Mouse (Mus musculus): ENCODE measurements around the gene Mknk1. TPM values are rescaled to one million over a fixed set of nuclear protein-coding genes. Genes with fewer than 3 reads are reported as not detected.

Gene Mknk1
- total RNA-seq (2021): 10 to 100 TPM; 28.8 to 29.8 TPM

DNA sequence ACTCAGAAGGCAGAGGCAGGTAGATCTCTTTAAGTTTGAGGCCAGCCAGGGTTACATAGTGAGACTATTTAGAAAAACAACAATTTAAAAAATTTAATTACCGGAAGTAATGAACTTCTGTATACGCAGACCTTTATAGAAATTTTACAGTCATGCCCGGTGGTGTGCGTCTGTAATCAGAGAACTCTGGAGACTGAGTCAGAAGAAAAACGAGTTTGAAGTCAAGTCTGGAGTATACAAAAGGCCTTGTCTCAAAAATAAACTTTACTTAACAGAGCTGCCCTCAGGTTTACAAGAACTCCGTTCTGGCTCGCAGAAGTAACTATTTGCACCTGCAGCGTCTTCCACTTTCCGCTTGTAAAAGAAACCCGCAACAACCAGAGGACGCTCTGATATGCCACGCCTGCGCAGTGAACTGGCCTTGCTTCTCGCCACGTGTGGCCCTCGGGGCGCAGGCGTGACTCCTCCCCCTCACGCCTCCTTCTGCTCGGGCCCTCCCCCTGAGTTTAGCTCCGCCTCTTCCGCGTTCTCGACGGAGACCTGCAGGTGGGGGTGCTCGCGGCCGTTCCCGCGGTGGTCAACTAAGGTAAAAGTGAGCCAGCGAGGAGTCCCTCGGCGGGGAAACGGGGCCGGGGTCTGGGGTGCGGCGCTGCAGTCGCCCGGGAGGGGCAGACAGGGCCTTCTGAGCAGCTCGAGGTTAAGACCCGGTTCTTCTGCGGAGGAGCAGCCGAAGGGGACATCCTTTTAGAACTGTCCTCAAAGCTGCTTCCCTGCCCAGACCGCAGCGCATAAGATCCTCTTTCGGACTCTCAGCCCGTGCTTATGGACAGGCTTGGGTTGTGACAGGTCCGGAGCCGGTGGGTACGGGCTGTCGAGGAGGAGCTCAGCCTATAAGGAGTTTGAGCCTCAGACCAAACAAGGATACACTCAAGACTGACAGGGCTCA is at the start of gene Mknk1:
TSS of gene Mknk1 (plus strand) at position 503 of the 946 bp plus-strand sequence.
- peak; percentile 93 for DNase-seq
- intact Hi-C loops (cut with DNase I): no loop called here

DNA sequence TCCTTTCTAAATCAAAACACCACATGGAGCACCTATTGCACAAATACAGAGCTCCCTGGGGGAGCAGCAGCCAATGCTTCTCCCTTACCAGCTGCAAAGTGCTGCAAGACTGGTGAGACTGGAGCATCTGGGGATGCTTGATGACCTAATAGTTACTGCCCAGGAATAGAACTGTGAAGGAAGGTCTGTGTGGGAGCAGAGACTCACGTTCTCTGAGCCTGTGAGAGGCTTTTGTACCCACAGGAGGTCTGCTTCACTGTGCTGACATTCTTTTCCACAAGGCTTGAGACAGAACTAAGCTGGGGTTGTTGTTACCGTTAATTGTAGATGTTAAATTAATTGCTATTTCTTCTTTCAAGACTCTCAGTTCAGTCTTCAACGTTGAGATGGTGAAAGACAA is 48.1 kb upstream of the Mknk1 start:
- intact Hi-C loops (cut with DNase I): no loop called here
- no peak for DNase-seq

DNA sequence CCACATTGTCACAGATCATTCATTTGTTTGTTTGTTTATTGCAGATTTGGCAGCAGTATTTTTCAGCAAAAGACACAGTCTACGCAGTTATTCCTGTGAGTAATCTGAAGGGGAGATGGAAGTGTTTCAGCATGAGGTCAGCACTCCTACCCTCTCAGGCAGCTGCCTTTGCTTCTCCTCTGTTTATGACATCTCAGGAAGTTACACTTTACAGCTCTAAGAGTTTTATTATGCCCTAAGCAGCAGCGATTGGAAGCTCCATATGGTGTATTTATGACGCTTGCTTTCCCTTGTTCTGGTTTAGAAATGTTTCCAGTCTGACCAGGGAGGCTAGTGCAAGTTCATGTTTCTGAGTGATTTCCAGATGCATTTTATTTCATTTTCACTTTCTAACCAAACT is 43.6 kb upstream of the Mknk1 start:
- DNase-seq: no peak
- intact Hi-C loops (cut with DNase I): no loop called here

DNA sequence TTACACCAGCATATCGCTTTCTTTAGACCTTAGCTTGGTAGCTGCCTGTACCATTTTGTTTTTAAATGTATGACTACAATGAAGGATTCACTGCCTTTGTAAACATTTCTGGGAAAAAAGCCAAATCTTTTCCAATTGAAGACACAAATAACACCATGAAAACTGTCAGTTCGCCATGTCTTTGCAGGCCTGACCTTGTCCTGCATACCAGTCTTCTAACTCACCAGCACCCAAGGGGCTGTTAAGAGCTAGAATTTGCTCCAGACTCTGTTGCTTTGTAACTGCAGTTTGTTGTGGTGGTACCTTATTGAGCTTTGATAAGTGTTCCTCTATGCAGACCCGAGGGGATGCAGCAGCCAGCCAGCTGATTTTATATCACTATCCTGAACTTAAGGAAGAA is 39.0 kb upstream of the Mknk1 start:
- no peak for DNase-seq
- intact Hi-C loops (cut with DNase I): no loop called here

DNA sequence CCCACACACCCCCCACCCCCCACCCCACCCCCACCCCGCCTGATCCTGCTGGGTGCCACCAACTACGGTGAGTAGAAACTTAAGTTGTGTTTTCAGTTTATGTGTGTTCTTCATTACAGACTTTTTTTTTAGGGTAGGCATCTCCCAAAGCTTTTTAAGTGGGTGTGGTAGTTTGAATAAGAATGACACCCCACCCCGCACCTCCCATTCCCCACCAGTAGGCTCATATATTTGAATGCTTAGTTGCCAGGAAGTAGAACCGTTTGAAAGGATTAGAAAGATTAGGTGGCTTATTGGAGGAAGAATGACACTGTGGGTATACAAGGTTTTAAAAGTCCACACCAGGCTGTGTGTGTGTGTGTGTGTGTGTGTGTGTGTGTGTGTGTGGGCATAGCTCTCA is 26.7 kb upstream of the Mknk1 start:
- DNase-seq: no peak
- intact Hi-C loops (cut with DNase I): no loop called here

DNA sequence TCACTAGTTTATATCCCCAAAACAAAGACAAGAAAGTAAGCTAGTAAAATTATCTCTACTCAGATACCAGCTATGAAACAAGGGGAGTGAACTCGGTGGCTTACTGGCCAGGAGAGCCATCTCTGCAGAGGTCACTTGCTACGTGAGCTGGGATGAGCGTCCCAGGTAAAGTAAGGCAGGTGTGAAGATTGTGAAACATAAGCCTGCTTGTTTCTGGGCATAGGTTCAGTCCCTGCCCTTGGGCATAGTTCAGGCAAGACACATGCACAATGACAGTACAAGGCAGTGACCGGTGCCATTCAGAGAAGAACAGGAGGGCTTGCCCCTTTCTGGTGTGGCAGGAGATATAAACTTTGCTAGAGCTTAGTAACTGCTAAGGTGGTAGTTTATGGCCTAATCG is 23.4 kb upstream of the Mknk1 start:
- no peak for DNase-seq
- intact Hi-C loops (cut with DNase I): no loop called here

DNA sequence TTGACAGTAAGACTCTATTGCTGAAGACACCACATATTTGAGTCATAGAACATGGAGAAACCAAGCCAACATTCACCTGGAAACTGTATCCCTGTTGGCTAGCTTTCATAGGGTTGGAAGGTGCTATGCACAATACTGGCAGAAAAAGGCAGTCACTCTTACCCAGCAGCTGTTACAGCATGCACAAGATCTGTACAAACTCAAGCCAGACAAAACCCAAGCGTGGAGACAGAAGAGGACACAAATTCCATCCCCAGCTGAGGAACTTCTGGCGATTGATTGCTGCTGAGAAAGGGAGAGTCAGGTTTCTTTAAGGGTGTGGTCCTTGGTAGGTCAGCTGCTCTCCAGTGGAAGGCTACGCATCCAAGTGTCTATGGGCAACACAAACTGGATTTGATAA is 18.8 kb upstream of the Mknk1 start:
- intact Hi-C loops (cut with DNase I): no loop called here
- no peak for DNase-seq

DNA sequence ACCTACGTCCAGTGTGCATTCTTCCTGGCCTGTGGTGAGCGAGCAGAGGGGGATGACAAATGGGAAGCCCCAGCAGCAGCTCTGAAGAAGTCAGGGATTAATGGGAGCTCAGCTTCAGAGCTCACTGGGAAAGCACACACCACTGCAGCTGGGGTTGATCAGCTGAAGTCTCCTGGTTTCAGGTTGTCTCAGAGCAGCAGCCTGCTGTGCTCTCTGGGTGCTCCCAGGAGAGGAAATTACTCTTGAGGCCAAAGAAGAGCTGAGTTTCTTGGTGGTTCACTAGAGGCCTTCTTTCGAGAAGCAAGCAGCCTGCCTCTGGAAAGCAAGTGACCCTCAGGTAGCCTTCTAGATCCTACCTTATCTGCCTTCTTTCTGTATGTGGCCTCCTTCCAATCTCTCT is 18.1 kb upstream of the Mknk1 start:
- DNase-seq: no peak
- intact Hi-C loops (cut with DNase I): no loop called here

DNA sequence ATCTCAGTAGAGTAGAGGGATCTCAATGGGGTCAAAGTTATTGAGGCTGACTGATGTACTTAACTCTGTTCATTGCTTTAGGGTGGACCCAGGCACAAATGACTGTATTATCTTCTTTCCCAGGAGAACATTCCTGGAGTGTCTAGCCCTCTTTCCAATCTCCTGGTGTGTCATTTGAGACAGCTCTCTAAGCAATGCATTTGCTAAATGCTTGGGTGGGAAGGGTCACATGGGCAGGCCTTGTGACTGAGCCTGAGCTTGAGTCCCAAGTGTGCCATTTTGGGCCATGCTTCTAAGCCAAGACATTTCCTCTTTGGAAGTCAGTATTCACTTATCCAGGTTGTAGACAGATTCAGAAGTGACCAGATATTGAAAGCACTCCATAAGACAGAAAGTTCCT is 17.6 kb upstream of the Mknk1 start:
- no peak for DNase-seq
- intact Hi-C loops (cut with DNase I): no loop called here

DNA sequence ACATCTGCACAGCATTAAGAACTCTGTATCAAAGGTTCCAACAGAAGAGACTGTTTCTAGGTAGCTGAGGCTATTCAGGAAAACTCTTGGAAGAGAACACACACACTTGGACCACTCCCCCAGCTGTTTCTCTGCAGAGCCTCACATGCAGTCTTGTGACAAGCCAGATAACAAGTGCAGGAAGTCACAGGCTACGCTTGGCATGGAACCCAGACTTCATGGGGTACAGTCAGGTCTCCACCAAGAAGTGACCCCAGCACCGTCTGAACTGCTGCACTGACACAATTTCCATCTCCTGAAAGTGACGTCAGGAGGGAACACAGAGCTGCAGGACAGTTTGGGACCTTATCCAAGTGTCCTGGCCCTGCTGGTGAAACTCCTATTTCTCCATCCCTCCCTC is 17.1 kb upstream of the Mknk1 start:
- intact Hi-C loops (cut with DNase I): no loop called here
- no peak for DNase-seq

DNA sequence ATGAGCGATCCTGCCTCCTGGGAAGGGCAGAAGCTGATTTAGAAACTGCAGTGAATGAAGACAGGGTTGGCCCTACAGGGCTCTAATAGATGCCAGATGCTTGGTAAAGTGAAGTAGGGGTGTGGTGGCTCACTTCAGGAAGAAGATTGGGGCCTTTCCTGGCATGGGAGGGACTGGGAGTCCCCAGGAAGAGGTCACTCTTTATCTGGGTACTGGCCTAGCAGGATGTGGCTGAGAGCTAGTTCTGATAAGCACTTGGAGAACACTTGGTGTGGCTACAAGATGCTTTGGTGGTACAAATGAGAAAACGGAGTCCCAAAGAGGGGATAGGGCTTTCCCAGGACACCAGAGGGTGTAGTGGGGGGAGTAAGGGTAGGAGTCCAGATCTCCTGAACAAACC is 14.8 kb upstream of the Mknk1 start:
- DNase-seq: no peak
- intact Hi-C loops (cut with DNase I): no loop called here

DNA sequence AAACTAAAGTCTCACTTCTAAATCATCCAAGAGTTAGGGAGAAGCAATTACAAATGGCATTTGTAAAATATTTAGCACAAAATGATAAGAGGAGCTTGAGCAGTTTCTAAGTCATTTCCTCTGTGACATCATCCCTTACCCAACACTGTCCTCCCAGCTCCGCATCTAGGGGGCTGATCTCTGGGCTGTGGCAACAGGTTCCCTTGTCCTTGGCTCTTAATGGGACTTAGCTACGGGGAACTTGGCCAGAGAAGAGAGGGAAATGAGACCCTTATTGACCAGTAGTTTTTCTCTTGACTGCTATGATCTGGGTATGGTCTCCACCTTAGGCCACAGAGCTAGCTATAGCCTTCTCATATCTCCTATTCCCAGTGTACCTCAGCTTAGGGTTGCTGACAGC is 13.7 kb upstream of the Mknk1 start:
- DNase-seq: no peak
- intact Hi-C loops (cut with DNase I): no loop called here

DNA sequence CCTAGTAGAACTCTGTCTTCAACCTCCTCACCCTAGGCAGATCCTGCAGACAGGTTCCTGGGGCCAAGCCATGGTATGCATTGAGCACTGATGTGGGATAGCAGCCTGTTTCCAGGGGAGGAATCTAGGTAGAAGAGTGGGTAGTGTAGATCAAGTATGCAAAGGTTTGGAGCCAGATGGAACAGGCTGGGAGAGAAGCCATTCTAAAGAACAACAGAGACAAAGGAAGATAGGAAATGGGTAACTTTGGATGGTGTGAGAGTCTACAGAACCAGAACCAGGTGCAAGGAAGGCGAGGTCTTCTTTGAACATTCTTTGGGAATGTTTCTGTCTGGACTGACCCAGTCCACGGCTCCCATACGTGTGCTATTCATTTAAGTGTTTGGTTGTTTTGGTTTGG is 11.9 kb upstream of the Mknk1 start:
- intact Hi-C loops (cut with DNase I): no loop called here
- no peak for DNase-seq

DNA sequence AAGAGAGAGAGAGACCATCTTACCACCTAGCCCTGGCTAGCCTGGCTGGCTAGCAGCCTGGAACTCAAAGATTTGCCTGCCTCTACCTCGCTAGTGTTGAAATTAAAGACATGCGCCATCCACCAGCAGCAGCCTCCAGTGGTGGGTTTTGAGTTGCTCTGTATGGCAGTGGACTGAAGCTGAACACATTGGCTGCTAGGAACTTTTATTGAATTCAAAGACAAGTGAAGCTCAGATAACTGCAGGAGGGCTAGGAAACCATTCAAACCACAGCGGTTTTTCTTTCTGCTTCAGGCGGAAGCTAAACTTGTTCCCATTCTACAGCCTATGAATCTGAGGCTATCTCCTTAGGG is 11.5 kb upstream of the Mknk1 start:
- DNase-seq: no peak

DNA sequence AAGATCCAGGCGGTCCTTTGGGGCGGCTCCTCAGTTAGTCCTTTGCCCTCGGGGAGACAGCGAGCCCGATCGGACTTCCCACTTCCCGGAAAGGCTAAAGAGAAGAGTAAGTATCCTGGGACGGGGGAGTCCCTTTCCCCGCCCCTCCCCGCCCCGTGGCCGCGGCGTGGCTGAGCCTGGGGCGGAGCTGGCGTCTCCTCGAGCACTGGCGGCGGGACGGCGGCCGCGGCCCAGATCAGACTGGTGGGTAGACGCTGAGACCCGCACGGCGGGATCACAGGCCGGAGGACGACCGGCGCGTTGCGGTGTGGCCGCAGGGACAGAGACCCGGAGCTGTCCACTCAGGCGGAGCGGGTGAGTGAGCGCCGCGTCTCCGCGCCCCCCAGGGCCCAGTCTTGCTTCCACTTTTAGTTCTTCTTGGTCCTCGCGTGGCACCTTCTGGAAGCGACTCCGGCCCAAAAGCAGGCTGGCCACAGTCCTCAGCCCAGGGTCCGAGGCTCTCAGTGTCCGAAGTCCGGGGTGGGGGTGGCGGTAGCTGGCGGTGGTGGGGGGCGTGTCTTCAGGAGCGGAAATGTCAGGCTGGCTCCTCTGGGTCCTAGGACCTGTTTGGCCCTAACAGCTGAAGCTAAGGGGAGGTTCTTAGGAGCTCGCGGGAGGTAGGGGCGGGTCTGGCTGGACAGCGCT is 11.0 kb upstream of the Mknk1 start, which contains the start of gene Mob3c:
TSS of gene Mob3c (plus strand) at position 205 of the 684 bp plus-strand sequence.
- intact Hi-C loops (cut with DNase I): no loop called here
- DNase-seq: peak; percentile 75

More for the DNA sequence above, 11.5 kb upstream of the Mknk1 start:
- intact Hi-C loops (cut with DNase I): no loop called here

DNA sequence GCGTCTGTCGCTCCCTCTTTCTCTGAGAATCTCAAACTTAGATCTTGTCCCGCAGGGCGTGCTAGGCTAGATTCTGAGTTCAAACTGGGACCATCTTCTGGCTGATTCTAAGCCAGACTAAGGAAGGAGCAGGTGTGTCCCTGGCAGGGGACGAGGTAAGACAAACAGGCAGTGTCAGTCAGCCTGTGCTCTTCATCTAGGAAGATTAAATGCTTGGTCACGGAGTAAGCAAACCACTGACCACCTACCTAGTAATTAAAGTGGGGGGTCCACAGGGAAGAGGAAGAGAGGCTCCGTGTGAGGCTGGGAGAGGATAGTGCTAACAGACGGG is 10.5 kb upstream of the Mknk1 start:
- intact Hi-C loops (cut with DNase I): no loop called here
- no peak for DNase-seq

DNA sequence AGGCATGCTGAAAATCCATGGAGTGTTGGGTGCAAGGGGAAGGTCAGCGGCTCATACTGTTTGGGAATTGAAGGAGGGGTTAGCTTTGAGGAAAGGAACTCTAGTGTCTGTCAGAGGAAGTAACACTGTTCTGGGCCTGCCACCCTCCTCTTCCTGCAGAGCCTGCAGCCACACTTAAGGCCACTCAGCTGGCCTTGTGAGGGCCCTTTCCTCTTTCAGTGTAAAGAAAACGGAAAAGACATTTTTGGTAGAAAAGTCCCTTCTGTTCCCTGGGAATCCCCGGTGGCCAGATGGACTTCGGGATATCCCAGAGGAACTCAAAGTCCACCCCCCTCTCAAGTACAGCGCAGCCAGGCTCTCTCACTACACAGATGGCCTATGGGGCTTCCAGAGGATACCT is 8.5 kb upstream of the Mknk1 start:
- intact Hi-C loops (cut with DNase I): no loop called here
- DNase-seq: no peak

DNA sequence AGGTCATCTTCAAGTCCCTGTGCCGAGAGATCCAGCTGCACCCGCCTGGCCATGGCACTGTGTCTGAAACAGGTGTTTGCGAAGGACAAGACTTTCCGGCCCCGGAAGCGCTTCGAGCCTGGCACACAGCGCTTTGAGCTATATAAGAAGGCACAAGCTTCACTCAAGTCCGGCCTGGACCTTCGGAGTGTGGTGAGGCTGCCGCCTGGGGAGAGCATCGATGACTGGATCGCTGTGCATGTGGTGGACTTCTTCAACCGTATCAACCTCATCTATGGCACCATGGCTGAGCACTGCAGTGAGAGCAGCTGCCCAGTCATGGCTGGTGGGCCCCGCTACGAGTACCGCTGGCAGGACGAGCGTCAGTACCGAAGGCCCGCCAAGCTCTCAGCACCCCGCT is 7.8 kb upstream of the Mknk1 start:
- intact Hi-C loops (cut with DNase I): no loop called here
- no peak for DNase-seq

DNA sequence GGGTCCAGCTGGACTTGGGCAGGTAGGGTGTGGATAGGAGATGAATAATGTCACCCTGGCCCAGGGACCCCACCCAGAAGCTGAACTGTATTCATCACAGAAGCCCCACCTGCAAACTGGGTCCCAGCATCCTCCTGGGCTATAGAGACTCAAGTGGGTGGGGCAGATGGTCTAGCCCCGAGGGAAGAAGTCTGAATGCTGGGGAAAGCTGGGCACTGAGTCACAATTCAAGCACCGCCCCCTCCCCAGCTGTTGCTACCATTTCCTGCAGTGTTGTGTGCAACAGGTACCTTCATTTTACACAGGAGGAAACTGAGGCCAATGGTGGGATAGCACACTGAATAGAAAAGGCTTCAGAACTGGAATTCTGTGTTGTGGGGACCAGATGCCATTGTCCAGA is 7.0 kb upstream of the Mknk1 start:
- intact Hi-C loops (cut with DNase I): no loop called here
- no peak for DNase-seq

DNA sequence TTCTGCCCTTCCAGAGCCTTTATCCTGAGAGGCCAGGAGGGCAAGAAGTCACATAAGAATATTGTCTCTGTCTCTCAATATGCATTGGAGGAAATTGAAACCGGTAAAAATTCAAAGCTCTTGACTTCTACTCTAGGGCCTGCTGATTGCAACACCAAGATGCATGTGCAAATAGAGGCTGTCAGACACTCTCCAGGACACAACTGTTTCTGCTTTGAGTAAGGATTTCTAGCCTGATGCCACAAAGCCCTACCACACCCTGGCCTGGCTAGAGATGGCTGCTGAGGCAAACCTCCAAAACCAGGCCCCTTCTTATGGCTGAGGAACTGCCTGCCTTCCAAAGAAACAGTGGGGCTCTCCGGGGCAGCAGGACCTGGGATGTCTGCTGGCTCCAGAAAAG is 3.4 kb upstream of the Mknk1 start:
- peak; percentile 11 for DNase-seq
- intact Hi-C loops (cut with DNase I): no loop called here

DNA sequence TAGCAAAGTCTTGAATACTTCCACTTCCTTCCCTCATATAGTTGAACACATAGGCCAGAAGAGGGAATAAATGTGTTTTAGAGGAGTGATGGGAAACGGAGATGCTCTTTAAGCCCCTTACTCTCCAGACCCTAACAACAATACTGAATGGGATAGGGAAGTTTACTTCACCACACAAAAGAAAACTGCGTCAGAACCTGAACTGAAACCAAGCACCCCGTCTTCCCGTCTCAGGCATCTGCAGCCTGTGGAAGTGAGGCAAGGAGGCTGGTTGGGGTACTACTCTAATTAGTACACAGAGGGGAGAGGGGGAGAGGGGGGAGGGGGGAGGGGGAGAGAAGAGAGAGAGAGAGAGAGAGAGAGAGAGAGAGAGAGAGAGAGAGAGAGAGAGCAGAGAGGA is 802 bp upstream of the Mknk1 start:
- DNase-seq: no peak

DNA sequence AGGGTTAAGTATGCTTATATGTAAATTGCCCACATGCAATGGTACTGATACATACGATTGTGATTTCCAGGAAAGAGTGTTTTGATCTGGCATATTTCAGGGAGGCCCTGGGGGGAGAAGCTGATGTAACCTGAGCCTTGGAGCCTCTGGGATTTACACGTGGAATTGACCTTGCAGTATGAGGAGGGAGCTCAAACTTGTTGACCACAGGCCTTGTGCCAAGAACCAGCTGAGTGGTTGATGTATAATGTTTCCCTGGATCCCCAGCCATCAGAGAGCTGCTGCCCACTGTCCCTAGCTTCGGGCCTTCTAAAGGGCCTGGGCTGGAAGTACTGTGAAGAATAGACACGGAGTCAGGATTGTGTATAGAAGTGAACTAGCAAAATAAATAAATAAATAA is 958 bp downstream of the Mknk1 start:
- intact Hi-C loops (cut with DNase I): no loop called here
- no peak for DNase-seq

More for the DNA sequence above, 802 bp upstream of the Mknk1 start:
- intact Hi-C loops (cut with DNase I): no loop called here

All from left cerebral cortex, postnatal 4 days (tissue).